Mouse (Mus musculus): ENCODE data around the gene Irf8.

GRCm38 (mm10) chr8:120753476-120753875 lies 17.3 kb downstream of the Irf8 start:
- TF ChIP-seq CTCF (IDR thresholded peaks at IDR 0.05; ENCODE audit: insufficient read depth, low read depth, low read length) (no peak), POLR2A (IDR thresholded peaks at IDR 0.05; ENCODE audit: insufficient read depth, low read depth, low read length) (no peak)

Measured in olfactory bulb, adult 2 months (tissue).